Mouse (Mus musculus): ENCODE measurements around the gene 1700109H08Rik. TPM values are rescaled to one million over a fixed set of nuclear protein-coding genes. Genes with fewer than 3 reads are reported as not detected.
"Not testable (repeated sequence)": the region's sequence is repeated elsewhere in the genome, so short reads cannot be mapped to it uniquely, and the experiment has no call there.

1700109H08Rik gene
- polyA plus RNA-seq, 1 experiment = 0.02 TPM

GRCm38 (mm10) chr5:3595693-3596398, 24.5 kb downstream of the 1700109H08Rik start, which contains the start of gene Pex1:
Pex1 (plus strand) TSS chr5:3596066.
- Histone ChIP-seq H3K9me3 (ENCODE audit: control insufficient read depth, low read length) (no peaks in the 10 kb centered on the region), H3K4me1 (ENCODE audit: control insufficient read depth) (peaks cover 29% of the 10 kb centered on the region), H3K36me3 (ENCODE audit: control insufficient read depth) (peaks cover 29% of the 10 kb centered on the region), H3K27me3 (ENCODE audit: control insufficient read depth) (no peaks in the 10 kb centered on the region), H3K4me3 (replicated peaks) (peak within 1 kb of the TSS; percentile 79)
- TF ChIP-seq GATA1 (IDR thresholded peaks at IDR 0.05; ENCODE audit: low read length) (no peak), TAL1 (IDR thresholded peaks at IDR 0.05; ENCODE audit: low read length) (no peak)

- Histone ChIP-seq H3K36me3 (ENCODE audit: control insufficient read depth) (peaks cover 23% of the 10 kb centered on the region), H3K4me3 (replicated peaks) (peak within 1 kb of the TSS; percentile 79), H3K4me1 (ENCODE audit: control insufficient read depth) (peaks cover 29% of the 10 kb centered on the region), H3K9me3 (ENCODE audit: control insufficient read depth, low read length) (no peaks in the 10 kb centered on the region), H3K27me3 (ENCODE audit: control insufficient read depth) (no peaks in the 10 kb centered on the region)
- TF ChIP-seq GATA1 (IDR thresholded peaks at IDR 0.05; ENCODE audit: low read length) (no peak), TAL1 (IDR thresholded peaks at IDR 0.05; ENCODE audit: low read length) (no peak)
Observed at GRCm38 (mm10) chr5:3596399-3596766, 25.0 kb downstream of the 1700109H08Rik start, which contains the start of gene Rbm48. Rbm48 (minus strand) TSS chr5:3596585.

GRCm38 (mm10) chr5:3597171-3597570, 25.8 kb downstream of the 1700109H08Rik start:
- Histone ChIP-seq H3K9me3 (ENCODE audit: control insufficient read depth, low read length) (no peaks in the 10 kb centered on the region), H3K4me1 (ENCODE audit: control insufficient read depth) (peaks cover 29% of the 10 kb centered on the region), H3K36me3 (ENCODE audit: control insufficient read depth) (peaks cover 16% of the 10 kb centered on the region), H3K4me3 (replicated peaks) (peak overlapping the region; percentile 79), H3K27me3 (ENCODE audit: control insufficient read depth) (no peaks in the 10 kb centered on the region)
- no peak for TF ChIP-seq GATA1 (IDR thresholded peaks at IDR 0.05; ENCODE audit: low read length)
- TF ChIP-seq TAL1 (IDR thresholded peaks at IDR 0.05; ENCODE audit: low read length) = no peak

GRCm38 (mm10) chr5:3598766-3599165, 27.4 kb downstream of the 1700109H08Rik start:
- TF ChIP-seq TAL1 (IDR thresholded peaks at IDR 0.05; ENCODE audit: low read length) = no peak
- TF ChIP-seq GATA1 (IDR thresholded peaks at IDR 0.05; ENCODE audit: low read length) = no peak
- no peaks in the 10 kb centered on the region for H3K27me3 ChIP-seq (ENCODE audit: control insufficient read depth)
- peaks cover 3% of the 10 kb centered on the region for H3K36me3 ChIP-seq (ENCODE audit: control insufficient read depth)
- no peaks in the 10 kb centered on the region for H3K9me3 ChIP-seq (ENCODE audit: control insufficient read depth, low read length)
- peaks cover 29% of the 10 kb centered on the region for H3K4me1 ChIP-seq (ENCODE audit: control insufficient read depth)
- no peak overlapping the region for H3K4me3 ChIP-seq (replicated peaks)

- Histone ChIP-seq H3K27me3 (ENCODE audit: control insufficient read depth) (no peaks in the 10 kb centered on the region), H3K4me1 (ENCODE audit: control insufficient read depth) (peaks cover 15% of the 10 kb centered on the region), H3K9me3 (ENCODE audit: control insufficient read depth, low read length) (no peaks in the 10 kb centered on the region), H3K36me3 (ENCODE audit: control insufficient read depth) (peaks cover 1% of the 10 kb centered on the region), H3K4me3 (replicated peaks) (no peak overlapping the region)
- TF ChIP-seq TAL1 (IDR thresholded peaks at IDR 0.05; ENCODE audit: low read length) (no peak), GATA1 (IDR thresholded peaks at IDR 0.05; ENCODE audit: low read length) (no peak)
Observed at GRCm38 (mm10) chr5:3600298-3600697, 28.9 kb downstream of the 1700109H08Rik start.

- peaks cover 11% of the 10 kb centered on the region for H3K4me1 ChIP-seq (ENCODE audit: control insufficient read depth)
- peaks cover 6% of the 10 kb centered on the region for H3K36me3 ChIP-seq (ENCODE audit: control insufficient read depth)
- no peak overlapping the region for H3K4me3 ChIP-seq (replicated peaks)
- no peaks in the 10 kb centered on the region for H3K9me3 ChIP-seq (ENCODE audit: control insufficient read depth, low read length)
- H3K27me3 ChIP-seq (ENCODE audit: control insufficient read depth) = no peaks in the 10 kb centered on the region
- TF ChIP-seq TAL1 (IDR thresholded peaks at IDR 0.05; ENCODE audit: low read length) = no peak
- no peak for TF ChIP-seq GATA1 (IDR thresholded peaks at IDR 0.05; ENCODE audit: low read length)
Observed at GRCm38 (mm10) chr5:3600790-3601189, 29.4 kb downstream of the 1700109H08Rik start.

- peaks cover under 1% of the 10 kb centered on the region; the same call in 1 of the 2 replicates for H3K9me3 ChIP-seq (ENCODE audit: control insufficient read depth, low read length)
- no peak for TF ChIP-seq TAL1 (IDR thresholded peaks at IDR 0.05; ENCODE audit: low read length)
- TF ChIP-seq GATA1 (IDR thresholded peaks at IDR 0.05; ENCODE audit: low read length) = no peak
- peaks cover 27% of the 10 kb centered on the region for H3K36me3 ChIP-seq (ENCODE audit: control insufficient read depth)
- H3K4me3 ChIP-seq (replicated peaks) = no peak overlapping the region
- no peaks in the 10 kb centered on the region for H3K4me1 ChIP-seq (ENCODE audit: control insufficient read depth)
- H3K27me3 ChIP-seq (ENCODE audit: control insufficient read depth) = no peaks in the 10 kb centered on the region
Observed at GRCm38 (mm10) chr5:3607114-3607513, 35.7 kb downstream of the 1700109H08Rik start.

GRCm38 (mm10) chr5:3609241-3609640, 37.9 kb downstream of the 1700109H08Rik start:
- no peak overlapping the region for H3K4me3 ChIP-seq (replicated peaks)
- TF ChIP-seq TAL1 (IDR thresholded peaks at IDR 0.05; ENCODE audit: low read length) (no peak), GATA1 (IDR thresholded peaks at IDR 0.05; ENCODE audit: low read length) (no peak)
- H3K36me3 ChIP-seq (ENCODE audit: control insufficient read depth) = peaks cover 32% of the 10 kb centered on the region
- H3K27me3 ChIP-seq (ENCODE audit: control insufficient read depth) = no peaks in the 10 kb centered on the region
- H3K4me1 ChIP-seq (ENCODE audit: control insufficient read depth) = no peaks in the 10 kb centered on the region
- H3K9me3 ChIP-seq (ENCODE audit: control insufficient read depth, low read length) = peaks cover 3% of the 10 kb centered on the region; the same call in 1 of the 2 replicates

- not testable (repeated sequence) for H3K27me3 ChIP-seq (ENCODE audit: control insufficient read depth); H3K4me1 ChIP-seq (ENCODE audit: control insufficient read depth); H3K4me3 ChIP-seq (replicated peaks); H3K9me3 ChIP-seq (ENCODE audit: control insufficient read depth, low read length)
- peaks cover 21% of the 10 kb centered on the region for H3K36me3 ChIP-seq (ENCODE audit: control insufficient read depth)
Observed at GRCm38 (mm10) chr5:3611835-3612234, 40.5 kb downstream of the 1700109H08Rik start.

Measured in erythroblast, embryonic 14.5 days (primary cell).